Mouse (Mus musculus) gastrocnemius, adult 2 months (tissue): Measurements from ENCODE around the gene Slc25a39. TPM values are rescaled to one million over a fixed set of nuclear protein-coding genes. Genes with fewer than 3 reads are reported as not detected.

Experiments
- DNase-seq: peaks from one replicate; pipeline ENCODE4 v3.0.0; 2022
- H3K27ac ChIP-seq: fragments of 200-600 bp; 2 replicates; pipeline ENCODE4 v1.8.1; 2022; ENCODE audit warnings: mild to moderate bottlenecking
- H3K4me3 ChIP-seq: fragments of 200-600 bp; 2 replicates; pipeline ENCODE4 v1.8.1; 2022; ENCODE audit warnings: mild to moderate bottlenecking, moderate library complexity
- CTCF ChIP-seq: fragments of 200-600 bp; IDR thresholded peaks from 2 replicates; pipeline ENCODE4 v1.8.1; 2022; ENCODE audit warnings: antibody characterized with exemption, mild to moderate bottlenecking, moderate library complexity
- intact Hi-C: fragments of 180-260 bp; cut with DNase I; formaldehyde crosslinking; loops from one replicate; pipeline ENCODE4 v1.15.1; 2025
- total RNA-seq, 2 experiments: library from RNA; stranded (reverse); gene quantifications; 2 replicates each; pipeline ENCODE4 v1.2.3; 2021

The Slc25a39 gene
- total RNA-seq, 2 experiments from 2014 or later = 51.4 to 76.4 TPM

GRCm38 (mm10) chr11:102406900-102407833, 579 bp downstream of the Slc25a39 start:
- Histone ChIP-seq H3K27ac (peak overlapping the region; percentile 99), H3K4me3 (peak overlapping the region; percentile 88)
- no peak for TF ChIP-seq CTCF
- DNase-seq = peak; percentile 98
- intact Hi-C loops = loop anchor here (1.0 kb wide), 1 partner anchor 88 kb away; the partner anchor contains the start of gene Ubtf

- Histone ChIP-seq H3K27ac (peak overlapping the region; percentile 99), H3K4me3 (peak overlapping the region; percentile 88)
- no peak for TF ChIP-seq CTCF
- DNase-seq = no peak
- intact Hi-C loops = no loop called here
Measured at GRCm38 (mm10) chr11:102406401-102406800, 1.3 kb downstream of the Slc25a39 start.

- H3K27ac ChIP-seq = no peak overlapping the region
- intact Hi-C loops = no loop called here
Measured at GRCm38 (mm10) chr11:102405544-102406285, 2.0 kb downstream of the Slc25a39 start.

GRCm38 (mm10) chr11:102404161-102405010, 3.4 kb downstream of the Slc25a39 start:
- DNase-seq = no peak
- intact Hi-C loops = loop anchor here (5.0 kb wide), 1 partner anchor 67 kb away; no protein-coding TSS in a partner anchor
- no peak for TF ChIP-seq CTCF
- H3K4me3 ChIP-seq = no peak overlapping the region
- H3K27ac ChIP-seq = no peak overlapping the region

More at GRCm38 (mm10) chr11:102405544-102406285, 2.0 kb downstream of the Slc25a39 start:
- TF ChIP-seq CTCF = no peak
- no peak for DNase-seq
- H3K4me3 ChIP-seq = peak overlapping the region; percentile 88

- no peak for DNase-seq
- Histone ChIP-seq H3K4me3 (no peak overlapping the region), H3K27ac (no peak overlapping the region)
- intact Hi-C loops = loop anchor here (5.0 kb wide), 1 partner anchor 66 kb away; no protein-coding TSS in a partner anchor
- TF ChIP-seq CTCF = no peak
Measured at GRCm38 (mm10) chr11:102403657-102404056, 4.1 kb downstream of the Slc25a39 start.

GRCm38 (mm10) chr11:102401898-102402500, 5.7 kb downstream of the Slc25a39 start:
- TF ChIP-seq CTCF = no peak
- intact Hi-C loops = loop anchor here (5.0 kb wide), 1 partner anchor 65 kb away; no protein-coding TSS in a partner anchor

GRCm38 (mm10) chr11:102400513-102401084, 7.1 kb downstream of the Slc25a39 start:
- TF ChIP-seq CTCF = no peak
- H3K4me3 ChIP-seq = no peak overlapping the region
- H3K27ac ChIP-seq = no peak overlapping the region
- DNase-seq = no peak
- intact Hi-C loops = loop anchor here (5.0 kb wide), 1 partner anchor 63 kb away; no protein-coding TSS in a partner anchor

More at GRCm38 (mm10) chr11:102401898-102402500, 5.7 kb downstream of the Slc25a39 start:
- DNase-seq = no peak
- no peak overlapping the region for H3K27ac ChIP-seq
- H3K4me3 ChIP-seq = no peak overlapping the region

- DNase-seq = peak; percentile 48
- no peak for TF ChIP-seq CTCF
- intact Hi-C loops = loop anchor here (5.0 kb wide), 1 partner anchor 62 kb away; no protein-coding TSS in a partner anchor
- peak overlapping the region; percentile 49 for H3K4me3 ChIP-seq
- H3K27ac ChIP-seq = no peak overlapping the region
Measured at GRCm38 (mm10) chr11:102399610-102400072, 8.1 kb downstream of the Slc25a39 start.

GRCm38 (mm10) chr11:102399107-102399506, 8.6 kb downstream of the Slc25a39 start:
- no peak overlapping the region for H3K27ac ChIP-seq
- TF ChIP-seq CTCF = no peak
- DNase-seq = no peak
- intact Hi-C loops = no loop called here
- H3K4me3 ChIP-seq = no peak overlapping the region; the same call in 1 of the 2 replicates

- DNase-seq = no peak
- no peak overlapping the region for H3K27ac ChIP-seq
- no peak for TF ChIP-seq CTCF
- intact Hi-C loops = no loop called here
- no peak overlapping the region for H3K4me3 ChIP-seq
Measured at GRCm38 (mm10) chr11:102398007-102398825, 9.5 kb downstream of the Slc25a39 start.
